Mouse (Mus musculus) midbrain, postnatal 0 days (tissue): ENCODE results near the gene Dnajc25. TPM values are rescaled to one million over a fixed set of nuclear protein-coding genes. Genes with fewer than 3 reads are reported as not detected.

Source experiments
- ATAC-seq: fragments of 200-750 bp; cut with Nextera tagmentation; 2 replicates; pipeline ENCODE4 v1.8.0; 2017; ENCODE audit warnings: moderate number of reproducible peaks, mild to moderate bottlenecking, moderate TSS enrichment, moderate library complexity; ENCODE audit not compliant: low FRiP score
- DNase-seq: peaks from one replicate; pipeline ENCODE4 v3.0.0-alpha.2; 2015; ENCODE audit warnings: low spot score
- H3K27ac ChIP-seq: fragments of 300-500 bp; sonication (generic); 2 replicates; pipeline ENCODE4 v1.5.1; 2014; ENCODE audit warnings: low read depth, mild to moderate bottlenecking, low read length, mixed read lengths
- H3K27me3 ChIP-seq: fragments of 300-500 bp; sonication (generic); 2 replicates; pipeline ENCODE4 v1.6.1; 2014; ENCODE audit warnings: low read length, control low read depth, mixed read lengths; ENCODE audit not compliant: insufficient read depth
- H3K36me3 ChIP-seq: fragments of 300-500 bp; sonication (generic); 2 replicates; pipeline ENCODE4 v1.6.1; 2014; ENCODE audit warnings: low read length, control low read depth, mixed read lengths; ENCODE audit not compliant: insufficient read depth
- H3K4me1 ChIP-seq: fragments of 300-500 bp; sonication (generic); 2 replicates; pipeline ENCODE4 v1.6.1; 2014; ENCODE audit warnings: mild to moderate bottlenecking, control low read depth, antibody characterized with exemption, low read length, mixed read lengths; ENCODE audit not compliant: insufficient read depth
- H3K4me2 ChIP-seq: fragments of 300-500 bp; sonication (generic); 2 replicates; pipeline ENCODE4 v1.6.1; 2014; ENCODE audit warnings: low read depth, mild to moderate bottlenecking, low read length, mixed read lengths; ENCODE audit not compliant: poor library complexity, severe bottlenecking
- H3K4me3 ChIP-seq: fragments of 300-500 bp; sonication (generic); 2 replicates; pipeline ENCODE4 v1.5.1; 2014; ENCODE audit warnings: low read depth, mild to moderate bottlenecking, low read length, moderate library complexity
- H3K9ac ChIP-seq: fragments of 300-500 bp; sonication (generic); replicated peaks from 2 replicates; pipeline ENCODE4 v1.6.1; 2014; ENCODE audit warnings: mild to moderate bottlenecking, low read length, moderate library complexity, mixed read lengths; ENCODE audit not compliant: poor library complexity, severe bottlenecking
- H3K9me3 ChIP-seq: fragments of 300-500 bp; sonication (generic); 2 replicates; pipeline ENCODE4 v1.6.1; 2016; ENCODE audit warnings: low read length, control low read depth
- CTCF ChIP-seq: IDR thresholded peaks from 2 replicates; pipeline ENCODE4 v1.5.1; 2016; ENCODE audit warnings: antibody characterized with exemption, mild to moderate bottlenecking
- WGBS: fragments of 180-500 bp; shearing (Covaris S2); extraction: QIAGEN DNeasy Blood & Tissue Kit; methylation state at CpG from one replicate; pipeline ENCODE4 v1.1.7; 2014; 5-methylcytosine and 5-hydroxymethylcytosine counted together
- polyA plus RNA-seq: library from polyadenylated mRNA; unstranded; fragments of >200 nt; fragmentation: Nextera tagmentation; extraction: Ambion mirVana; gene quantifications from 2 replicates; pipeline ENCODE4 v1.2.1, GENCODE M21; 2015
- total RNA-seq: library from RNA; depleted of rRNA; stranded (reverse); fragments of >200 nt; gene quantifications from 2 replicates; pipeline ENCODE4 v1.2.3, GENCODE M21; 2014

The Dnajc25 gene
- total and polyA plus RNA-seq, 2 experiments from 2014 or later = 5.4 to 10.6 TPM

GRCm38 (mm10) chr4:59034325-59034917, 39.6 kb downstream of the Dnajc25 start:
- peaks cover 7% of the 10 kb centered on the region; the same call in 1 of the 2 replicates for H3K4me1 ChIP-seq
- TF ChIP-seq CTCF = no peak
- H3K36me3 ChIP-seq = peaks cover 1% of the 10 kb centered on the region; the same call in 1 of the 2 replicates
- DNase-seq (no peak), ATAC-seq (0 out of 2 replicates have a peak, but pooled peaks have one; percentile 8)
- H3K4me2 ChIP-seq = peak overlapping the region; percentile 58
- peak overlapping the region; percentile 96 for H3K27ac ChIP-seq
- no peaks in the 10 kb centered on the region for H3K9me3 ChIP-seq
- peak overlapping the region; percentile 81 for H3K4me3 ChIP-seq
- WGBS = 71% methylated on average over 10 of the region's 10 CpGs
- peak overlapping the region; percentile 94; the same call in 1 of the 2 replicates for H3K9ac ChIP-seq
- no peaks in the 10 kb centered on the region for H3K27me3 ChIP-seq

DNA sequence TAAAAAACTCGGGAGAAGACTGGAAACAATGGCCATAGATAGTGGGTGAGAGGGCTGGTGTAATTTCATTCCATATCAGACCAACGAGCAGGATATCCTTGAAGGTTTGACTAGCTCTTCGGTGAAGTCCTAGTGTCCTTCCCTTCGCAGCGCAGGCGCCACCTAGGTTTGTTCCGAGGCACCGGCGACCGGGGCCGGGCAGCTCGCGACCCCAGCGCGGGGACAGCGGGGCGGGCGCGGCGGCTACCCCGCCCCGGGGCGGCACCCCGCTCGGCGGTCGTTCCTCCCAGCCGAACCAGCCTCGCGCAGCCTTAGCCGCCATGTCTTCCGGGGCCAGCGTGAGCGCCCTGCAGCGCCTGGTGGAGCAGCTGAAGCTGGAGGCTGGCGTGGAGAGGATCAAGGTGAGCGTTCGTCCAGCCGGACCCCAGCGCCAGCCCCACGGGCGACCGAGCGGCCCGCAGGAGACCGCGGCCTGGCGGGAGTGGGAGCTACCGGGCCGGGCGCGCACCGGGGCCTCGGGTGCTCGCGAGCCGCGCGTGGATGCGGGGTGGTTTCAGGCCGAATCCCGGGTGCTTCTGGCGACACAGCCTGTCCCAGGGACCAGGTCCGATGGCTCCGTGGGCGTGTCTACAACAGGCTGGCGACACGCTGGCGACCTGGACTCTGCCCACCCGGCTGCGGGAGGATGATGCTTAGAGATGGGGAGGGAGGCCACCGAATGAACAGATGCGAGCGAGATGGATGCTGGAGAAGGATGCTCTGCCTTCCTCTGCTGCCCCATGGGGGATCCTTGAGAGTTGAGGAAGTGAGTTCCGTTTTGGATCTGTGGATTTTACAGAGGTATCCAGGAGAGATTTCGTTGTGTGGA, 40.3 kb downstream of the Dnajc25 start, which contains the start of gene Gng10:
TSS of gene Gng10 (plus strand) at position 171 of the 868 bp plus-strand sequence.
- Histone ChIP-seq H3K27ac (peak within 1 kb of the TSS; percentile 96), H3K9ac (peak within 1 kb of the TSS; percentile 94), H3K4me3 (peak within 1 kb of the TSS; percentile 81), H3K9me3 (no peaks in the 10 kb centered on the region), H3K4me2 (peak within 1 kb of the TSS; percentile 58), H3K4me1 (peaks cover 7% of the 10 kb centered on the region; the same call in 1 of the 2 replicates), H3K36me3 (peaks cover 8% of the 10 kb centered on the region), H3K27me3 (no peaks in the 10 kb centered on the region)
- ATAC-seq (peak; percentile 87), DNase-seq (peak; percentile 67)
- peak; percentile 33 for TF ChIP-seq CTCF
- 5% methylated on average over 76 of the region's 76 CpGs for WGBS

DNA sequence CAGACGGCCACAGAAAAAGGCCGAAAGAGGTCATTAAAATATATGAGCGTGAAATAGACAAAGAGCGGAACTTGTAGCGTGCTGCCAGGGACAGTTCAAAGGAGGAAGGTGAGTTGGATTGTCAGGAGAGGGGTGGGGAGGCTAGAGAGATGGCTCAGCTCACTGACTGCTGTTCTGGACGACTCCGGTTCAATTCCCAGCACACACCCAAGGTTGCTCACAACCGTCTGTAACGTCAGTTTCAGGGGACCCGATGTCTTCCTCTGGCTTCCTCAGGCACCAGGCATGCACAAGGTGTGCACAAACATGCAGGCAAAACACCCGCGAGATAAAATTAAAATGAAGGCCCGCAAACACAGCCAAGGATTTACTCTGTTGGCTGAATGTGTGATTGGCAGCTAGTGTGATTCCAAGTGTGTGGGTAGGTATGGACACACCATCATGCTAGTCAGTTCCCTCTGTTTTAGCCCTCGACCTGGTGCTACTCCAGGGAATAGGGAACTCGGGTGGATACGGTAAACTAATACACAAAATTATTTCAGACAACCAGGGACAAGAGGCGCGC, 41.0 kb downstream of the Dnajc25 start:
- Histone ChIP-seq H3K9ac (peak overlapping the region; percentile 94), H3K4me2 (peak overlapping the region; percentile 58), H3K4me1 (peaks cover 7% of the 10 kb centered on the region; the same call in 1 of the 2 replicates), H3K4me3 (peak overlapping the region; percentile 81), H3K27ac (peak overlapping the region; percentile 96), H3K27me3 (no peaks in the 10 kb centered on the region), H3K36me3 (peaks cover 14% of the 10 kb centered on the region), H3K9me3 (no peaks in the 10 kb centered on the region)
- WGBS = 51% methylated on average over 18 of the region's 18 CpGs
- DNase-seq (peak; percentile 2), ATAC-seq (peak; percentile 59)
- no peak for TF ChIP-seq CTCF

DNA sequence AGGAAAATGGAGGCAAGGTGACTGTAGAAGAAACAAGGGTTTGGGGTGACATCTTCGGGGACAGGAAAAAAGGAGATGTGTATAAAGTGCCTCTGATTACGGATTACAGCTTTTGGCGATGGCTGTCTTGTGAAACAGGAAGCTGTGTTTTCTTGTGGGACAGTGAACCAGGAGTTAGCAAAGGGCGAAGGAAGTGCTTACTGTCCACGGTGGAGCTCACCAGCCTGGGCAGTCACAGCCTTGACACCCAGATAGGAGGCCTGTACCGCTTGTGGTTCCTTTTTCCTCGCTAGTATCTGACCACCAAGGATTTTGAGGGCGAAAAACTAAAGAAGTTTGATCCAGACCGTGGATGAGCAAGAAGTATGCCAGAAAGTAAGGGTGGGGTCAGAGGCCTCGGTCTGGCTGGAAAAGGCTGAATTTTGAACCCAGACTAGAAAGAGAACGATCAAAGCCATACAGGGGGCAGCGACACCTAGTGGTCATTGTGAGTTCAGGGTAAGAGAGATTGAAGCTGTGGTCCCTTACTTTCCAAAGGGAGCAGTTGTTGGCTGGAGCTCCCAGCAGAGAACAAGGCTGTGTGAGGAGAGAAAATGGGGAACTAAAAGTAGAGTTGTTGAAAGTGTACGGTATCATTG, 41.7 kb downstream of the Dnajc25 start:
- Histone ChIP-seq H3K9ac (no peak overlapping the region), H3K4me2 (peak overlapping the region; percentile 36), H3K27me3 (no peaks in the 10 kb centered on the region), H3K36me3 (peaks cover 14% of the 10 kb centered on the region), H3K4me3 (peak overlapping the region; percentile 6; the same call in 1 of the 2 replicates), H3K9me3 (no peaks in the 10 kb centered on the region), H3K4me1 (peaks cover 7% of the 10 kb centered on the region; the same call in 1 of the 2 replicates), H3K27ac (no peak overlapping the region)
- DNase-seq (peak; percentile 71), ATAC-seq (no peak)
- TF ChIP-seq CTCF = peak; percentile 78
- 47% methylated on average over 13 of the region's 13 CpGs for WGBS

DNA sequence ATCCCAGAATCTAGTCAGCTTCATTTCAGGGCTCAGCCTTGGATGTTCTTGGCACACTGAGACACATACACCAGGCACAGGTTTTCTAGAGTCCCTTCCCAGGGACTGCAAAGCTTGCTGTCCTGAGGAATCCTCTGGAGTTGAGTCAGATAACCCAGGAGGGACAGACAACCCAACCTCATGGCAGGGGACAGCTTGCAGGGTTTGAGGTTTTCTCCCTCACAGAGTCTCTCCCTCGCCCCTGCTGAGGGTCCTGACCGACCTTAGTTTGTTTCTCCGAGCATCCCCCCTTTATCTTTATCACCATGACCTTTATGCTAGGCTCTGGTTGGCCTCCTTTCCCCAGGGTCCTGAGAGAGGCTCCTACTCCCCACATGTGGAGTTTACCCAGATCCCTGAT, 42.7 kb downstream of the Dnajc25 start:
- Histone ChIP-seq H3K4me3 (no peak overlapping the region), H3K36me3 (peaks cover 18% of the 10 kb centered on the region), H3K4me2 (no peak overlapping the region), H3K27ac (no peak overlapping the region), H3K9ac (no peak overlapping the region), H3K9me3 (no peaks in the 10 kb centered on the region), H3K27me3 (no peaks in the 10 kb centered on the region), H3K4me1 (peaks cover 7% of the 10 kb centered on the region; the same call in 1 of the 2 replicates)
- TF ChIP-seq CTCF = no peak
- ATAC-seq = no peak
- DNase-seq = no peak
- 79% methylated on average over 3 of the region's 3 CpGs for WGBS
